Mouse (Mus musculus) CH12.LX (cell line): Measurements from ENCODE around the gene Trip4. TPM values are rescaled to one million over a fixed set of nuclear protein-coding genes. Genes with fewer than 3 reads are reported as not detected.
"Not testable (repeated sequence)": the region's sequence is repeated elsewhere in the genome, so short reads cannot be mapped to it uniquely, and the experiment has no call there.

Experiments used
- DNase-seq: peaks from one replicate; pipeline ENCODE4 v3.0.0-alpha.2; 2013; ENCODE audit errors: extremely low read depth
- H3K27ac ChIP-seq: 2 replicates; pipeline ENCODE4 v1.5.1; 2012; ENCODE audit warnings: low read depth, mild to moderate bottlenecking, control low read depth, moderate library complexity; ENCODE audit not compliant: insufficient read depth
- H3K27me3 ChIP-seq: replicated peaks from 2 replicates; pipeline ENCODE3; 2012; ENCODE audit warnings: inconsistent platforms
- H3K36me3 ChIP-seq, 2 experiments: replicated peaks in 1 of 2; 2 replicates each; pipeline versions ENCODE3 to v1.6.1; 2012; ENCODE audit warnings: inconsistent platforms in 1 of 2, low read length in 1 of 2, mild to moderate bottlenecking in 1 of 2, mixed read lengths in 1 of 2, moderate library complexity in 1 of 2; ENCODE audit not compliant: control insufficient read depth in 1 of 2, insufficient read depth in 1 of 2
- H3K4me1 ChIP-seq, 2 experiments: 2 replicates each; pipeline ENCODE4 v1.6.1; 2012; ENCODE audit warnings: inconsistent platforms in 1 of 2, moderate library complexity in 1 of 2; ENCODE audit not compliant: insufficient read depth in 2 of 2, control insufficient read depth in 1 of 2
- H3K4me2 ChIP-seq: 2 replicates; pipeline ENCODE4 v1.6.1; 2012; ENCODE audit warnings: low read depth, mild to moderate bottlenecking, control low read depth; ENCODE audit not compliant: poor library complexity, insufficient read depth, severe bottlenecking
- H3K4me3 ChIP-seq, 3 experiments: fragments of 150-350 bp in 1 of 3; sonication (generic) in 1 of 3; replicated peaks in 1 of 3; 2 replicates each; pipeline versions ENCODE3 to v1.5.1; 2011 to 2012; ENCODE audit warnings: low read depth in 2 of 3, low read length in 2 of 3, mild to moderate bottlenecking in 2 of 3, moderate library complexity in 2 of 3, control low read depth in 1 of 3, improper control_type of control experiment in 1 of 3, inconsistent platforms in 1 of 3, mixed read lengths in 1 of 3; ENCODE audit not compliant: poor library complexity in 1 of 3
- H3K79me2 ChIP-seq: replicated peaks from 2 replicates; pipeline ENCODE4 v1.6.1; 2012; ENCODE audit warnings: mild to moderate bottlenecking, moderate library complexity; ENCODE audit not compliant: control insufficient read depth, poor library complexity, insufficient read depth, severe bottlenecking; ENCODE audit errors: extremely low read depth
- H3K9ac ChIP-seq: 2 replicates; pipeline ENCODE4 v1.6.1; 2012; ENCODE audit warnings: low read depth, mild to moderate bottlenecking, control low read depth, moderate library complexity; ENCODE audit not compliant: insufficient read depth
- H3K9me3 ChIP-seq: replicated peaks from 2 replicates; pipeline ENCODE3; 2012; ENCODE audit warnings: low read length, inconsistent platforms, mixed read lengths
- CHD1 ChIP-seq: IDR thresholded peaks from 2 replicates; pipeline ENCODE4 v1.6.1; 2012; ENCODE audit warnings: low read depth, low read length, improper control_type of control experiment, inconsistent platforms
- E2F4 ChIP-seq: IDR thresholded peaks from 2 replicates; pipeline ENCODE4 v1.6.1; 2011; ENCODE audit warnings: low read depth, low read length, improper control_type of control experiment; ENCODE audit not compliant: insufficient replicate concordance
- ELF1 ChIP-seq: IDR thresholded peaks from 2 replicates; pipeline ENCODE4 v1.6.1; 2014; ENCODE audit warnings: low read depth, mild to moderate bottlenecking, inconsistent platforms, low read length, improper control_type of control experiment
- EP300 ChIP-seq: IDR thresholded peaks from 2 replicates; pipeline ENCODE4 v1.6.1; 2011; ENCODE audit warnings: low read length, improper control_type of control experiment
- JUND ChIP-seq: conservative IDR thresholded peaks from 2 replicates; pipeline ENCODE4 v1.6.1; 2011; ENCODE audit warnings: low read depth, low read length, improper control_type of control experiment
- KAT2A ChIP-seq: IDR thresholded peaks from 2 replicates; pipeline ENCODE4 v1.6.1; 2012; ENCODE audit warnings: low read length, improper control_type of control experiment, inconsistent platforms; ENCODE audit not compliant: insufficient replicate concordance
- MAFK ChIP-seq: IDR thresholded peaks from 2 replicates; pipeline ENCODE4 v1.6.1; 2011; ENCODE audit warnings: low read length, improper control_type of control experiment; ENCODE audit not compliant: insufficient replicate concordance
- MAZ ChIP-seq: IDR thresholded peaks from 2 replicates; pipeline ENCODE4 v1.6.1; 2012; ENCODE audit warnings: low read depth, mild to moderate bottlenecking, inconsistent platforms, low read length, improper control_type of control experiment, moderate library complexity
- MEF2A ChIP-seq: IDR thresholded peaks from 2 replicates; pipeline ENCODE4 v1.6.1; 2014; ENCODE audit warnings: low read depth, mild to moderate bottlenecking, inconsistent platforms, low read length, improper control_type of control experiment, borderline replicate concordance
- NELFE ChIP-seq: IDR thresholded peaks from 2 replicates; pipeline ENCODE4 v1.6.1; 2011; ENCODE audit warnings: low read depth, low read length, improper control_type of control experiment
- PAX5 ChIP-seq: IDR thresholded peaks from 2 replicates; pipeline ENCODE4 v1.6.1; 2012; ENCODE audit warnings: low read length, inconsistent platforms, mixed read lengths
- SMC3 ChIP-seq: IDR thresholded peaks from 2 replicates; pipeline ENCODE4 v1.6.1; 2011; ENCODE audit warnings: low read depth, low read length, improper control_type of control experiment
- TCF12 ChIP-seq: IDR thresholded peaks from 2 replicates; pipeline ENCODE4 v1.6.1; 2014; ENCODE audit warnings: low read depth, mild to moderate bottlenecking, inconsistent platforms, low read length, improper control_type of control experiment
- ZMIZ1 ChIP-seq: IDR thresholded peaks from 2 replicates; pipeline ENCODE4 v1.6.1; 2012; ENCODE audit warnings: low read depth, mild to moderate bottlenecking, inconsistent platforms, low read length, improper control_type of control experiment
- dilution Hi-C: fragments of 300-500 bp; cut with MboI; formaldehyde crosslinking; loops from 2 replicates; pipeline ENCODE4 v1.14.3; 2020; ENCODE audit warnings: low sequenced_read_pairs; ENCODE audit not compliant: extremely low pct_unique_long_range_greater_than_20kb, extremely low pct_ligation_motif_present
- in situ Hi-C: fragments of 300-500 bp; cut with MboI; formaldehyde crosslinking; loops from 3 replicates; pipeline ENCODE4 v1.14.3; 2019; ENCODE audit warnings: low sequenced_read_pairs, low pct_ligation_motif_present, low pct_unique_long_range_greater_than_20kb, mixed read lengths
- polyA plus RNA-seq: library from polyadenylated mRNA; unstranded; fragments of >175 nt; gene quantifications from 2 replicates; pipeline ENCODE4 v1.2.1, GENCODE M21; 2012; ENCODE audit warnings: low read depth; ENCODE audit not compliant: insufficient read length
- total RNA-seq, 2 experiments: library from RNA; depleted of rRNA; stranded (reverse); fragments of 300-350 nt in 1 of 2; fragments of >200 nt in 1 of 2; gene quantifications; 2 replicates each; pipeline ENCODE4 v1.2.3; 2012 to 2014

Gene Trip4
- total and polyA plus RNA-seq, 3 experiments, result 12.0 to 15.4 (median 14.4) TPM

DNA sequence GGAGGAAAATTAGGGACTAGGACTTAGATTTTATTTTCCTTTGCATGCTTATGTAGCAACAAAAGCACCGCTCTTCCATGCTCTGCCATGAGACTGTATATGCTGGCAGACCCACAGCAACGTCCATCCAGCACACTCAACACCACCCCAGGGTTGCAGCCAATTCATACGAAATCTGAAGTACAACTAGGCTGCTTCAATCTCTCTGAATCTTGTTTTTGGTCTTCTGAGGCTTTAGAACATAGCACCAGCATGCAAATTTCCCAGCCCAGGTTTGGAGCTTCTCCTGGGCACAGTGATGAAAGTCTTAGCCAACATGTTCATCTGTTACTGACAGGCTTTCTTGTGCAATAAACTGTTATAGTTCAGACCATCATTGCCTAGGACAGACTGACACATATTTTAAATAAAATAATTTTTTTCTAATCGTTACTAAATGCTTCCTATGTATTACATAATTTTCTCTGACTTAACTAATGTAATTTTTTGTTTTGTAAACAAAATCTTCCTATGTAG, 120.7 kb downstream of the Trip4 start:
- no peaks in the 10 kb centered on the region for H3K9me3 ChIP-seq
- H3K9ac ChIP-seq, result no peak overlapping the region
- in situ Hi-C loops, result no loop called here
- peak; percentile 5 for DNase-seq
- TF ChIP-seq MEF2A, result no peak
- TF ChIP-seq JUND, result no peak
- no peak for TF ChIP-seq PAX5
- no peak for TF ChIP-seq E2F4
- no peak for TF ChIP-seq KAT2A
- peaks cover 0 to 32% of the 10 kb centered on the region in 2 experiments for H3K36me3 ChIP-seq
- dilution Hi-C loops, result no loop called here
- H3K4me2 ChIP-seq, result peak overlapping the region; percentile 0; the same call in 1 of the 2 replicates
- no peak overlapping the region for H3K4me3 ChIP-seq
- H3K27me3 ChIP-seq, result no peaks in the 10 kb centered on the region
- H3K79me2 ChIP-seq, result peaks cover 16% of the 10 kb centered on the region
- H3K4me1 ChIP-seq, result peaks cover 4 to 46% of the 10 kb centered on the region in 2 experiments
- H3K27ac ChIP-seq, result no peak overlapping the region

DNA sequence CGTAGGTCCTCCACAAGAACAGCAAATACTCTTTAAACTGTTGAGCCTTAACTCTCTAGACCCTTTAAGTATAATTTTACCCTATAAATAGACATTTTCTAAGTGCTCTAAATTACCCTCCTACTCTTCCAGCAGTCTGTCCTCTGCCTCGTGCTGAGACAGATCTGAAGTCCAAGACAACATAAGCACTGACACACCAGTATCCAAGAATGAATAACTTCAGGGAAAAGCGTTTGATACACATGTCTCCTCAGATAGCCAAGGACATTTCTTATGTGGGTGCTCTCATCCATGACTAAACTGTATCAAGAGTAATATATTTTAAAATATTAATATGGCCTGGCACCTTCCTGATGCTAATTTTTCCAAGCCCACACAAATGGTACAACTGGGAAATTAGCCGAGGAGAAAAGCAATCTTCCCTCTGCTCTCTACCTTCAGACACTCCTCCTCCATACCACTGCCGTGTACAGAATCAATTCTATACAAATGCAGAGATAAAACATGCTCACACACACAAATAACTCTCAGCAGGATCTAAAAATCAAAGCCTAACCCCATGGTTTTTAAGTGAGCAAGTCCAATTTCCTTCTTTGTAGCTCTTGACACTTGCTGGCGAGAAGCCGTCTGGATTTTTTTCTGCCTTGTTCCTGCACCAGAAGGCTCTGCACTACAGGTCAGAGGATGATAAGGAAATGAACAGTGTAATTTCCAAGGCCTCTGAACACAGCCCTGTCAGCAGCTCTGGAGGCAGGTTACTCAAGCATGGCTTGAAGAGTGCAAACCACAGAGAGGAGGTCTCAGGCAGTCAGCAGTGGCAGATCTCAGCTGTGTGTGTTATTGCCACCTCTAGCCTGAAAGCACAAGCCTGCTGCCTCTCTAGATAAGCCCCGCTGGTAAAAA, 121.5 kb downstream of the Trip4 start:
- H3K9ac ChIP-seq, result no peak overlapping the region
- peaks cover 4 to 46% of the 10 kb centered on the region in 2 experiments for H3K4me1 ChIP-seq
- H3K27me3 ChIP-seq, result no peaks in the 10 kb centered on the region
- H3K79me2 ChIP-seq, result peaks cover 16% of the 10 kb centered on the region
- dilution Hi-C loops, result no loop called here
- no peak for TF ChIP-seq ELF1
- TF ChIP-seq CHD1, result no peak
- no peak for TF ChIP-seq NELFE
- peaks cover 0 to 29% of the 10 kb centered on the region in 2 experiments for H3K36me3 ChIP-seq
- in situ Hi-C loops, result no loop called here
- DNase-seq, result peak; percentile 72
- peak overlapping the region; percentile 0; the same call in 1 of the 2 replicates for H3K4me2 ChIP-seq
- H3K4me3 ChIP-seq, result no peak overlapping the region
- no peak overlapping the region for H3K27ac ChIP-seq
- H3K9me3 ChIP-seq, result no peaks in the 10 kb centered on the region

DNA sequence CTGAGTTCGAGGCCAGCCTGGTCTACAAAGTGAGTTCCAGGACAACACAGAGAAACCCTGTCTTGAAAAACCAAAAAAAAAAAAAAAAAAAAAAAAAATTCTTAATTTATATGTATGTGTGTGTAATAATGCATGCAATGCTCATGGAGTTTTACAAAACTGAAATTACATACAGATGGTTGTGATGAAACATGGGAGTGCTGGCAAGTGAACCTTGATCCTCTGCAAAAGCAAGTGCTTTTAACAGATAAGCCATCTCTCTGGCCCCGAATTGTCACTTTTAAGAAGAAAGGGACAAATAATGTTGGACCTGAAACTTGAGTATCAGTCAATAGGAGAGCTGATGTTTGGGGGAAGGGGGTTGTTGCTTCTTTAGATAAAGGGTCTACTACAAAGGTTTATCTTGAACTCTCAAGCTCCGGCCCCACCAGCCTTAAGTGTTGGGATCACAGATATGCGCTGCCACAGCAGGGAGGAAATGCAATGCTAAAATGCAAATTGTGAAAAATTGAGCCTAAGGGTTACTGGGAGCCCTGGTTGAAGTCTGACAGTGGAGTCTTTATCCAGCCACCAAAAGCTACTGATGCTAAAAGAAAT, 122.7 kb downstream of the Trip4 start:
- TF ChIP-seq NELFE (no peak), TCF12 (no peak), MAZ (no peak), MAFK (no peak), ZMIZ1 (no peak), JUND (no peak), EP300 (no peak), MEF2A (no peak), KAT2A (no peak), SMC3 (no peak)
- Histone ChIP-seq H3K9ac (no peak overlapping the region), H3K4me3 (no peak overlapping the region), H3K27me3 (no peaks in the 10 kb centered on the region), H3K79me2 (peaks cover 16% of the 10 kb centered on the region; the same call in 1 of the 2 replicates), H3K4me1 (peaks cover 4 to 46% of the 10 kb centered on the region in 2 experiments), H3K4me2 (no peak overlapping the region), H3K9me3 (no peaks in the 10 kb centered on the region), H3K27ac (no peak overlapping the region), H3K36me3 (peaks cover 0 to 20% of the 10 kb centered on the region in 2 experiments)
- no peak for DNase-seq
- dilution Hi-C loops, result no loop called here
- in situ Hi-C loops, result no loop called here

DNA sequence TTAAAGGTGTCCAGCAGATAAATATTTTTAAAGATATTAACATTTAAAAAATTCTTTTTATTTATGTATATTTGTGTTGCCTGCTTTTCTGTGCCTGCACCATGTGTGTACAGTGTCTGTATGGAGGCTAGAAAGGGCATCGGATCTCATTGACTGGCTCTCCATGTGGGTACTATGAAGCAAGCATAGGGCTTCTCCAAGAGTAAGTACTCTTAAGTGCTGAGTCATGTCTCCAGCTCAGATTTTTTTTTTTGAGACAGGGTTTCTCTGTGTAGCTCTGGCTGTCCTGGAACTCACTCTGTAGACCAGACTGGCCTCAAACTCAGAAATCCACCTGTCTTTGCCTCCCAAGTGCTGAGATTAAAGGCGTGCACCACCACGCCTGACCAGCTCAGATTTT, 129.0 kb downstream of the Trip4 start:
- H3K27me3 ChIP-seq, H3K9ac ChIP-seq, dilution Hi-C loops, H3K4me2 ChIP-seq, H3K9me3 ChIP-seq, in situ Hi-C loops, H3K27ac ChIP-seq, H3K4me3 ChIP-seq, DNase-seq: not testable (repeated sequence)
- H3K79me2 ChIP-seq, result peaks cover 15% of the 10 kb centered on the region
- peaks cover 0 to 17% of the 10 kb centered on the region in 2 experiments for H3K36me3 ChIP-seq
- H3K4me1 ChIP-seq, result peaks cover 0 to 19% of the 10 kb centered on the region in 2 experiments; a peak in 2 of 4 replicates
